Mouse (Mus musculus) thymus, adult 18-20 months (tissue): ENCODE measurements around the gene Lamc1.
A peak's percentile ranks its signal among the peaks of the same experiment; 100 is the strongest.
"Not testable (repeated sequence)": the region's sequence is repeated elsewhere in the genome, so short reads cannot be mapped to it uniquely, and the experiment has no call there.

ENCODE experiments used
- DNase-seq, 2 experiments: peaks; one replicate each; pipeline ENCODE4 v3.0.0; 2022; ENCODE audit warnings: mixed read lengths in 2 of 2

The Lamc1 gene

GRCm38 (mm10) chr1:153331206-153331605 lies 1.4 kb downstream of the Lamc1 start:
- DNase-seq = no peak

DNA sequence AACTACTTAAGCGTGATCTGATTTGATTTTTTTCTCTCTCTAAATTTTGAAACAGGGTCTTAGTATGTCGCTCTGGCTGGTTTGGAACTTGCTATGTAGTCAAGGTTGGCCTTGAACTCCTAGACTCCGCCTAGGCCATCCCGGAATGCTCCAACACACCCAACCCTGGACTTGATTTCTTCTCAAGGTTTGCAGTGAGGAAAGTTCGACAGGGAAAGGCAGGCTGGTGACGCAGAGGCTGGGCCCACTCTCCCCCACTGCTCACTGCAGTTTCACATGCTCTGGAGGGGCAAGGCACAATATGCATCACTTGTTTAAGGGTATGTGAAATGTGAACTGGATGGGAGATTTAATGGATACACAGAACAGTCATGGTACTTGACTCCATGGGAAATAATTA lies 3.3 kb downstream of the Lamc1 start:
- DNase-seq = no peak

GRCm38 (mm10) chr1:153327063-153327462 lies 5.5 kb downstream of the Lamc1 start:
- no peak for DNase-seq

DNA sequence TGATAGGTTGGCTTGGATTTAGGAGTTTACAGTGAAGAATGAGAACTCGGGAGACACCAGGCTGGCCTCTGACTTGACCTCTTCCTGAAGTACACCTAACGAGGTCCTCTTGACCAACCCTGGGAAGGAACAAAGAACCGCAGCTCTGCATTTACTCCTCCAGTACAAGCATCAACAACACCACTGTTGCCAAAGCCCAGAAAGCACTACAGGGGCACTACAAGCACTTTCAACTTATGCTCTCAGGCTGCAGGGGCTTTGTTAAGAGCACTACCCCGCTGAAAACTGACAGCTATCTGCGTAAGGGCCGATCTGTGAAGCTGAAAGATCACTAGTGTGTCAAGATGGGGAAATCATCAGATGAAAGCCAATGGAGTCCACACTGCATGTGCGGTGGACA lies 6.4 kb downstream of the Lamc1 start:
- DNase-seq = no peak

DNA sequence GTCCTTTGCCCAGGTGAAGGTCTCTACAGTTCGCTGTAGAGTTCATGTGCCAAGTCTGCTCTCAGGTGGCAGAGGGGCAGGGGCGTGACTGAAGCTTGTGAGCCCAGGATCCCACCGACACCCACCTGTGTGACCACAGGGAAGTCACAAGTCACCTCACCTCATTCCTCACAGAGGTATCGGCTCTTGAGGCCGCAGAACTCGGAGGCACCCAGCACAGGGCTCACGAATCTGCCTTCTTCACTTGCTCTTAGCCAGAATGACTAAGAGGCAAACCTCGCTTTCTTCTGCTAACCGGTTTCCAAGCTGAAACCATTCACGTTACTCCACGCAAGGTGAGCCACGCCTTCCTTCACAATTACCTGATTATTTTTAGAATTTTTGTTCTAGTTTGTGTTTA lies 11.2 kb downstream of the Lamc1 start:
- DNase-seq = no peak

GRCm38 (mm10) chr1:153320554-153321147 lies 11.9 kb downstream of the Lamc1 start:
- DNase-seq = no peak

GRCm38 (mm10) chr1:153320121-153320520 lies 12.5 kb downstream of the Lamc1 start:
- DNase-seq = peak; percentile 21 to 68

GRCm38 (mm10) chr1:153318741-153319140 lies 13.8 kb downstream of the Lamc1 start:
- DNase-seq = no peak

DNA sequence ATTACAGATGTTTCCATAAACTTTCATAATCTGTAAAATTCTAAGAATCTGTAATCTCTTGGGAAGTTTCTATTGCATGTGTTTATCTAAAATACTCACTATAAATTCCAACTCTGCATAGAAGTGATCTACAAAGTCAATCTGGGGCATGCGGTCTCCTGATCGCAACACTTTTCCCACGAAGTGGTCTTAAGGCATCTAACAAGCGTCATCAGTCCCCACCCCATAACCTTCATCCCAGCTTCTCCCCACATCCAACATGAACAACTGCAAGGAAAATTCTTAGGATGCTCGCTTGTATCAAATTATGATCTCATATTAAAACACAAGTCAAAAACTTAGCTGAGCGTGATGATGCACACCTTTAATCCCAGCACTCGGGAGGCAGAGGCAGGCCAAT lies 14.3 kb downstream of the Lamc1 start:
- no peak for DNase-seq

GRCm38 (mm10) chr1:153317486-153318260 lies 14.9 kb downstream of the Lamc1 start:
- no peak for DNase-seq

- DNase-seq = no peak
These were observed 15.6 kb downstream of the Lamc1 start for GRCm38 (mm10) chr1:153316956-153317355.

- no peak for DNase-seq
These were observed 16.3 kb downstream of the Lamc1 start for GRCm38 (mm10) chr1:153316286-153316685.

DNA sequence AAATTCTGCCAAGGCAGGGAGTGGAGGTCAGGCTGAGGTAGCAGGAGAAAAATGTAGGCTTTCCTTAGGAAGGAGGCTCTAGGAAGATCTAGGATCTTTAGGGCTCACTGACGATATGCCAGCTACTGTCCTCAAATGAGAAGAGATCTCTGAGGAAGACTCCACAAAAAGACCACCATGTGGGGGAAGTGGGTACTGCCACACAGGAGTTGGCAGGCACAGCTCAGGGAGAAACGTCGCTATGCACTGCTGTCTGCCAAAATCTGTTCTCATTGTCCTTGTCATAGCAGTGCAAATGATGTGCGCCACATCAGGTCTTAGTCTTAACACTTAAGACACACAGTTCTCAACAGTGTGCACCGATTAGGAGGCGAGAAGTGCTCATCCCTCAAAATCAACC lies 17.5 kb downstream of the Lamc1 start:
- DNase-seq = no peak

DNA sequence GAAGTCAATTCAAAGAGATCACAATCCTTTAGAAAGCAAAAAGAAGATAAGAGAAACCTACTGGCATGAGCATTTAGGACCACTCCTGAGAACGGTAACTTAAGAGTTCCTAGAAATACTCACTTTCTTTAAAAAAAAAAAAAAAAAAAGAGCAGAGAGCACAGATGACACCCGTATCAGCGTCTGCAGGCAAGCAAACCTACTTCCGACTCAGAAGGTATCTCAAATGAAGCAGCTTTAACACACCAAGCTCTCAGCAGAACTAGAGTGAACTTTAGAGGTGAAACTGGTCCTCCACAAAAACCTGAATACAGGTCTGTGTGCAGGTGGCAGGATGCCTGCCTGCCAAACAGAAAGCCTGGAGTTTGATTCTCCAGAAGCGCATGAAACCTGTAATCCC lies 19.6 kb downstream of the Lamc1 start:
- DNase-seq = no peak

DNA sequence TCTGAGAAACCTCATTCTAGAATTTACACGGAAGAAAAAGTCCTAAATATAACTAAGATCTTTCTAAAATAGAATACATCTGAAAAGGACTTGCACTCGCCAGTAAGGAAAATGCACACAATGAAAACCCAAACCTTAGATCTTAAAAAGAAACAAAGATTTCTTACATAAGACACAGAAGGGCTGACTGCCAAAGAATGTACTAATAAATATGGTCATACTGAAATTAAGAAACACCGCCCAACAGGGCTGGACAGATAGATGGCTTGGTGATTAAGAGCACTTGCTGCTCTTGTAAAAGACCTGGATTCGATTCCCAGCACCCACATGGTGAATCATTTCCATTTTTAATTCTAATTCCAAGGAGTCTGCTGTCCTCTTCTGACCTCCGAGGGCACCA lies 22.4 kb downstream of the Lamc1 start:
- no peak for DNase-seq

DNA sequence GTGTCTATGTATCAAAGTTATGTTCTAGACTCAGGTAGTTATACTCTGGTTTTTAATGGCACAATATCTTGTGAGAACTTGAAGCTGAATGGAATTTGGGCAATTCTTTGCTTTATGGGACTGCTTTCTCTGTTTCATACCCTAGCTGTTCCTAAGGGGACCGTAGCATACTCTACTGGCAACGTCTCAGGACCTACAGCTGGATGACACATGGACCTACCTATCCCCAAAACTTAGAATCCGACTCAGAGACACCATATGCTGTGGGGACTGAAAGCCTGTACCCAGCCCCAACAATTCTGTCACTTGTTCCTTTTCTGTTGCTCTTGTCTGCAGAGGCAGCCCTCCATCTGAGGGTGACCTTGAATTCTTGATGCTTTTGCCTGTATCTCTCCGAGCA lies 23.3 kb downstream of the Lamc1 start:
- no peak for DNase-seq

- DNase-seq = peak in 1 of 2 experiments; percentile 32
These were observed 23.7 kb downstream of the Lamc1 start for GRCm38 (mm10) chr1:153308915-153309296.

DNA sequence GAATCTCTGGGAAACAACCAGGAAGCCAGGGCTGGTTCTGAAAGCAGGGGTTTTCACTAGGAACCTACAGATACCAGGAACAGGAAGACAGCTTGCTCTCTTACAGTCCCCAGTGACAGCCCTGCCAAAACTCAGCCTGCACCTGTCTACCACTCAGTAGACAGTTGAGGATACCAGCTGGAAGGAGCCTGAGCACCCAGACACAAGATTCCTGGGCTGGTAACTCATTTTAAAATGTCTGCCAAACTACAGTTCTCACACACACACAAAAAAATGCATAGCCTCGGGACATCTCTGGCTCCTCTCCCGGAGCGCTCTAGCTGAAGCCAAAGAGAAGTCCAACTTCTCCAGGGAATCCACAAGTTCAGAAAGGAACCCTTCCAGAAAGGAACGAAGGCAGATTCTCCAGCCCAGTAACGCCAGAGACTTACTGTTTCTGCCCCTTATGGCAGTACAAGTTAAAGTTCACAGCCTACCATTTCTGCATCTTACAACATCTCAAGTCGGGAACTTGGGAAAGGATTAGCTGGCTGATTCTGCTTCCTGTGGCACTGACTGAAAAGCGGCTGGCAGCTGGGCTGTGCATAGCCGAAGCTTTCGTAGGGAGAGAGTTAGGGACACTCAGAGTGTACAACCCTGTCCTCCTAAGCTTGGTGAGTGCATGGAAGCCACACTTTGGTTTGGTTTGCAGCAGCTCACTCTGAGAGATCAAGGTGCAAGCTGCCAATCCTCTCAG lies 24.2 kb downstream of the Lamc1 start:
- DNase-seq = peak; percentile 17 to 55

- DNase-seq = no peak
These were observed 24.9 kb downstream of the Lamc1 start for GRCm38 (mm10) chr1:153307509-153308178.

DNA sequence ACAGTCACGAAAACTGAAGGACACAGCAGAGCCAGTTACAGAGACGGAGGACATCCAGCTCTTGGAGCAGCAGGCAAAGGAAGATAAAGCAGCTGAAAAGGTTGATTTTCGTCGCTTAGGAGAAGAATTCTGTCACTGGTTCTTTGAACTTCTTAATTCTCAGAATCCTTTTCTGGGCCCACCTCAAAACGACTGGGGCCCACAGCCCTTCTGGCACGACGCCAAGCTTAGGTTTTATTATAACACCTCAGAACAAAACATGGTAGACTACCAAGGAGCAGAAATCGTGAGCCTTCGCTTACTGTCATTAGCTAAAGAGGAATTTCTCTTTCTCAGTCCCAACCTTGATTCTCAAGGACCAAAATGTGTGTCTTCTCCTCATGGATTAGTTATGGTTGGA lies 26.9 kb downstream of the Lamc1 start:
- DNase-seq = not testable (repeated sequence)

GRCm38 (mm10) chr1:153305249-153305648 lies 27.3 kb downstream of the Lamc1 start:
- DNase-seq = not testable (repeated sequence)

- DNase-seq = peak in 1 of 2 experiments; percentile 24
These were observed 33.1 kb downstream of the Lamc1 start for GRCm38 (mm10) chr1:153299436-153299835.

DNA sequence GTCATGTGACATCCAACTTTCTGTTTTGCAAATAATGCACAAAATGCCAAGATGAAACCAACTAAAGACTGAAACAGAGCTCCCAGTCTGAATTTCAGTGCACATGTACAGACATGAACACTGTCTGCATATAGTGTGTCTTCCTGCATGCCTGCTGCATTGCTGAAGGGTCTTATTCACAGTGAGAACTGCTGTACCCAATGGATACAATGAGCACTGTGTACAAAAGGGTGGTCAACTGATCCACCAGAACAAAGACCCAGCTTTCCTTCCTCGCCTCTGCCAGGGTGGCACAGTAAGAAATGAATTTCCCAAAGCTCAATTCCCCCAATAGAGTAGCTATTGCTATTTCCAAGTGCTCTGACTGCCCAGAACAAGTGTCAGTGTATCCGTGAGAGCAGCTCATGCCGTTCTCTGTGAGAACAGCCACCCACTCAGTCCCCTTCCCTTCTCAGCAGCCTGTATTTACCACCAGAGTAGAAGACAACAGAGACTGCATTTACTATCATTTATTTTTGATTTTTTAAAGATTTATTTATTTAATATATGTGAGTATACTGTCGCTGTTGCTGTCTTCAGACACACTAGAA lies 34.7 kb downstream of the Lamc1 start:
- DNase-seq = not testable (repeated sequence)
